Mouse (Mus musculus) T-helper 17 cell (primary cell): ENCODE measurements at regions not wholly inside any gene's neighbourhood (a gene's known extent, or its start where the extent isn't known, plus 50 kb on each side); places are given as distances from the start of the nearest gene placed in this dataset.

Source experiments
- in situ Hi-C, 2 experiments: fragments of 300-600 bp; cut with MboI, MseI; formaldehyde crosslinking; loops; 1 replicate in 1 of 2; 2 replicates in 1 of 2; pipeline ENCODE4 v1.15.1; 2025; ENCODE audit warnings: high pct_unique_total_duplicates in 2 of 2

- in situ Hi-C loops = no loop called here
Observed at GRCm38 (mm10) chr8:127885211-127885610, 473.2 kb upstream of the Nrp1 start.

GRCm38 (mm10) chr8:127885831-127886230 lies 472.6 kb upstream of the Nrp1 start:
- in situ Hi-C loops = no loop called here

GRCm38 (mm10) chr8:127890729-127891128 lies 467.7 kb upstream of the Nrp1 start:
- in situ Hi-C loops = no loop called here

- in situ Hi-C loops = no loop called here
Observed at GRCm38 (mm10) chr8:127894284-127894683, 464.1 kb upstream of the Nrp1 start.

GRCm38 (mm10) chr8:127908436-127908835 lies 450.0 kb upstream of the Nrp1 start:
- in situ Hi-C loops = no loop called here

GRCm38 (mm10) chr8:127909580-127909979 lies 448.8 kb upstream of the Nrp1 start:
- in situ Hi-C loops = no loop called here

- in situ Hi-C loops = loop anchor here in 1 of 2 experiments (10.0 kb wide), 1 partner anchor 651 kb away; no protein-coding TSS in a partner anchor
Observed at GRCm38 (mm10) chr8:127914086-127914485, 444.3 kb upstream of the Nrp1 start.

GRCm38 (mm10) chr8:127914914-127915313 lies 443.5 kb upstream of the Nrp1 start:
- in situ Hi-C loops = loop anchor here in 1 of 2 experiments (10.0 kb wide), 1 partner anchor 650 kb away; no protein-coding TSS in a partner anchor

GRCm38 (mm10) chr8:127915591-127916028 lies 442.8 kb upstream of the Nrp1 start:
- in situ Hi-C loops = loop anchor here in 1 of 2 experiments (10.0 kb wide), 1 partner anchor 649 kb away; no protein-coding TSS in a partner anchor

- in situ Hi-C loops = no loop called here
Observed at GRCm38 (mm10) chr8:127921925-127922324, 436.5 kb upstream of the Nrp1 start.

- in situ Hi-C loops = no loop called here
Observed at GRCm38 (mm10) chr8:127923321-127923720, 435.1 kb upstream of the Nrp1 start.

GRCm38 (mm10) chr8:127932276-127932675 lies 426.1 kb upstream of the Nrp1 start:
- in situ Hi-C loops = no loop called here

- in situ Hi-C loops = no loop called here
Observed at GRCm38 (mm10) chr8:127936792-127937435, 421.5 kb upstream of the Nrp1 start.

- in situ Hi-C loops = no loop called here
Observed at GRCm38 (mm10) chr8:127939284-127939985, 419.0 kb upstream of the Nrp1 start.

- in situ Hi-C loops = no loop called here
Observed at GRCm38 (mm10) chr8:127939986-127940359, 418.4 kb upstream of the Nrp1 start.

GRCm38 (mm10) chr8:127942319-127942718 lies 416.1 kb upstream of the Nrp1 start:
- in situ Hi-C loops = no loop called here

- in situ Hi-C loops = no loop called here
Observed at GRCm38 (mm10) chr8:127944955-127945498, 413.4 kb upstream of the Nrp1 start.

GRCm38 (mm10) chr8:127957571-127957970 lies 400.8 kb upstream of the Nrp1 start:
- in situ Hi-C loops = no loop called here

GRCm38 (mm10) chr8:127958351-127959044 lies 399.9 kb upstream of the Nrp1 start:
- in situ Hi-C loops = no loop called here

- in situ Hi-C loops = no loop called here
Observed at GRCm38 (mm10) chr8:127962862-127963261, 395.5 kb upstream of the Nrp1 start.

GRCm38 (mm10) chr8:127963625-127964024 lies 394.8 kb upstream of the Nrp1 start:
- in situ Hi-C loops = no loop called here

GRCm38 (mm10) chr8:127964801-127965200 lies 393.6 kb upstream of the Nrp1 start:
- in situ Hi-C loops = no loop called here
